Mouse (Mus musculus) adrenal gland, adult 18-20 months (tissue): Measurements from ENCODE around the gene Aox3. TPM values are rescaled to one million over a fixed set of nuclear protein-coding genes. Genes with fewer than 3 reads are reported as not detected.

ENCODE experiments used
- total RNA-seq, 2 experiments: library from RNA; stranded (reverse); gene quantifications; 1 replicate in 1 of 2; 2 replicates in 1 of 2; pipeline ENCODE4 v1.2.3; 2021

Aox3 gene
- total RNA-seq, 2 experiments from 2014 or later, result 6.4 to 7.1 TPM

Other genes with a start within 250 kb of the Aox3 start
- under 1 TPM; 0.30 to 0.67 TPM for gene Sgo2a, start 117.2 kb upstream of the Aox3 start, total RNA-seq
- 10 to 100 TPM; 10.4 to 13.7 TPM for gene Kctd18, start 94.2 kb upstream of the Aox3 start, total RNA-seq
- gene Aox1, start 83.2 kb upstream of the Aox3 start, total RNA-seq, result 10 to 100 TPM; 54.0 to 59.3 TPM
- not detected for gene Aox4, start 97.3 kb downstream of the Aox3 start, total RNA-seq
- gene Aox2, start 165.2 kb downstream of the Aox3 start, total RNA-seq, result under 1 TPM; 0.40 to 0.42 TPM